Mouse (Mus musculus): ENCODE measurements at regions not wholly inside any gene's neighbourhood (a gene's known extent, or its start where the extent isn't known, plus 50 kb on each side); places are given as distances from the start of the nearest gene placed in this dataset.

DNA sequence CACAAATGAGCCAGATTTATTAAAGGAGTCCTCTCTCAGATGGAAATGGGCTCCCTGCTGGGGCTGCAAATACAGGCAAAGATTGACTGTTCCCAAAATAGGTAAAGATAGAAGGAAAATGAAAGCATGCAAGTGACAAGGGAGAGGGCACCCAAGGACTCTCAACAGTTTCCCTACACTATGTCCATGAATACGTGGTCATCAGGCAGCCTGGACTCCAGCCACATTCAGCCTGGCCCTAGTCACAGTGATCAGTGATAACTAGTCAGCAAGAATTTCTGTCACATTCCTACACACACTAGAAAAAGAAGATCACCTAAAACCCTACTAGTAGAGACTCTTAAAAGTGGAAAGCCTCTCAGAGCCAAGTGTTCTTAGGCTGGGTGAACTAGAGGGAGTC, 56.9 kb upstream of the Plxna2 start:
- TF ChIP-seq POLR2A (IDR thresholded peaks at IDR 0.05; ENCODE audit: extremely low read depth, insufficient read depth, low read length), result no peak
- TF ChIP-seq CTCF (IDR thresholded peaks at IDR 0.05; ENCODE audit: extremely low read depth, insufficient read depth, low read length), result no peak

Data from cortical plate, adult 2 months (tissue).